Mouse (Mus musculus): ENCODE measurements around the gene Klhdc3. TPM values are rescaled to one million over a fixed set of nuclear protein-coding genes. Genes with fewer than 3 reads are reported as not detected.

The Klhdc3 gene
- polyA plus RNA-seq, 1 experiment from 2014 or later: 113 TPM

DNA sequence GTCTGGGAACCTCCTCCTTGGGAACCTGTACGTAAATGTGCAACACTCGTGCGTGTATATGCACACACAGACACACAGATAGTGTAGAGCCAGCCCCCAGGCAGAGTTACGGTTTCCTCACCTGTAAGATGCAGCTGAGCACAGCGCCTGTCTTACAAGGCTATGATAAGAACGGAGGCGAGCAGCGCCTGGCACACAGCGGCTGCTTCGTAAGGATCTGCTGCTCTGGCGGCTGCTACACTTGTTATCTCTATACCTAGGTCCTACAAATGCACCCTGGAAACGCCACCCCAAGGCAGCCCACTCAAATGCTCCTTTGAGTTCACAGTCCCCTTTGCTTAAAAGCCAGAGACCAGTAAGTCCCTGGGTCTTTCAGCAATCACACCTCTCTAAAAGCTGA is 10.0 kb upstream of the Klhdc3 start:
- Histone ChIP-seq H3K27ac (ENCODE audit: low read length) (no peak overlapping the region), H3K4me1 (ENCODE audit: control insufficient read depth, insufficient read depth, low read length) (no peaks in the 10 kb centered on the region), H3K4me3 (replicated peaks; ENCODE audit: low read length) (no peak overlapping the region), H3K27me3 (ENCODE audit: control insufficient read depth, insufficient read depth, low read length) (no peaks in the 10 kb centered on the region), H3K36me3 (ENCODE audit: control insufficient read depth, insufficient read depth, low read length) (peaks cover 6% of the 10 kb centered on the region; the same call in 1 of the 2 replicates), H3K9me3 (replicated peaks; ENCODE audit: control insufficient read depth, low read length) (no peaks in the 10 kb centered on the region), H3K9ac (ENCODE audit: low read length) (no peak overlapping the region), H3K4me2 (ENCODE audit: low read depth, low read length) (no peak overlapping the region)
- no peak for ATAC-seq (ENCODE audit: insufficient read depth, low FRiP score)
- 88% methylated on average over 12 of the region's 12 CpGs for WGBS

DNA sequence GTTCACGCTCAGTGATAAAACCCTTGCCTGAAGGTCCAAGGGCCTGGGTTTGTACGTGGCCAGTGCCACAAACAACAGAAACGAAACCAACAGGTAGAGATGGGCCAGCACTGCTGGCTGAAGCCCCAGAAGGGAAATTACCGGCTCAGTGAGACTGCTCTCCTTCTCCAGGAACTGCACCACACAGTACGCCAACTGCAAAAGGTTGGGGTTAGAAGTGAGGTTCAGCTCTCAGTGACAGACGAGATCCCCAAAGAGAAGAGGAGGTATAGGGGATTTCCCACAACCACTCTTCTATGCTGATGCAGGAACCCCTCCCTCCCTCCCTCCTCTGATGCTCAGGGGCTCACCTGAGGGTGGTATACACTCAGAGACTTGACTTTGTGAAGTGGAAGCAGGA is 5.2 kb upstream of the Klhdc3 start:
- peaks cover 14% of the 10 kb centered on the region for H3K36me3 ChIP-seq (ENCODE audit: control insufficient read depth, insufficient read depth, low read length)
- no peak overlapping the region for H3K4me2 ChIP-seq (ENCODE audit: low read depth, low read length)
- WGBS: 92% methylated on average over 6 of the region's 6 CpGs
- no peaks in the 10 kb centered on the region for H3K27me3 ChIP-seq (ENCODE audit: control insufficient read depth, insufficient read depth, low read length)
- peaks cover 8% of the 10 kb centered on the region for H3K4me1 ChIP-seq (ENCODE audit: control insufficient read depth, insufficient read depth, low read length)
- ATAC-seq (ENCODE audit: insufficient read depth, low FRiP score): no peak
- H3K9ac ChIP-seq (ENCODE audit: low read length): no peak overlapping the region
- no peaks in the 10 kb centered on the region for H3K9me3 ChIP-seq (replicated peaks; ENCODE audit: control insufficient read depth, low read length)
- H3K4me3 ChIP-seq (replicated peaks; ENCODE audit: low read length): no peak overlapping the region
- H3K27ac ChIP-seq (ENCODE audit: low read length): no peak overlapping the region

DNA sequence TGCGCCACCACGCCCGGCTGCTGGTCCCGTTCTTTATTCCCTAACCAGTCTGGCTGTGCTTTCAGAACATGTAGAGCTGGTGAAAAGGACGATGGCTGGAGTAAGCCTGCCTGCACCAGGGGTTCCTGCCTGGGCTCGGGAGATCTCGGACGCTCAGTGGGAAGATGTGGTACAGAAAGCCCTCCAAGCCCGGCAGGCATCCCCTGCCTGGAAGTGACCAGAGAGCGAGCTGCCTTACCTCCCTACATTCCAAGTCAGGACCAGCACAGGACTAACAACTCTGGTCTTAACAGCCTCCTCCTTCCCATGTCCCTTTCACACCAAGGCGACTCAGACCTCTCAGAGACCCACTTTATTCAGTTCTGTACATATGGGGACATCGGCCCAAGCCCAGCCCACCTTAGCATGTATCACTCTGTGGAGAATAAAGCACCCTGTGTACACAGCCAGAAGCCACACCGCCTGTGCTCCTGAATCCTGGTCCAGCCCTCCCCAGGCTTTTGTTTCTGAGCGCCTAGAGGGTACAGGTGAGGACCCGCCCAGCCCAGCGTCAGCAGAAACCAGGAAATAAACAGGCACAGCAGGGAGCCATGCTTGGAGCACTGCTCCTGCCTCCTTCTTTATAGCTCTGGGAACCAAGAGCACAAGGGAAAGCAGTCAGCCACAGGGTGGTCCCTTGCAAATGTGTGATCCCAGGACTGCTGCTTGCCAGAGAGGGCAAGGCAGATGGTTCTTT is 2.1 kb upstream of the Klhdc3 start:
- H3K4me3 ChIP-seq (replicated peaks; ENCODE audit: low read length): no peak overlapping the region
- H3K4me1 ChIP-seq (ENCODE audit: control insufficient read depth, insufficient read depth, low read length): peaks cover 18% of the 10 kb centered on the region
- peak overlapping the region; percentile 7; the same call in 1 of the 2 replicates for H3K27ac ChIP-seq (ENCODE audit: low read length)
- no peaks in the 10 kb centered on the region for H3K27me3 ChIP-seq (ENCODE audit: control insufficient read depth, insufficient read depth, low read length)
- peaks cover 14% of the 10 kb centered on the region for H3K36me3 ChIP-seq (ENCODE audit: control insufficient read depth, insufficient read depth, low read length)
- ATAC-seq (ENCODE audit: insufficient read depth, low FRiP score): no peak
- no peak overlapping the region for H3K4me2 ChIP-seq (ENCODE audit: low read depth, low read length)
- 75% methylated on average over 16 of the region's 16 CpGs for WGBS
- no peak overlapping the region for H3K9ac ChIP-seq (ENCODE audit: low read length)
- H3K9me3 ChIP-seq (replicated peaks; ENCODE audit: control insufficient read depth, low read length): no peaks in the 10 kb centered on the region

DNA sequence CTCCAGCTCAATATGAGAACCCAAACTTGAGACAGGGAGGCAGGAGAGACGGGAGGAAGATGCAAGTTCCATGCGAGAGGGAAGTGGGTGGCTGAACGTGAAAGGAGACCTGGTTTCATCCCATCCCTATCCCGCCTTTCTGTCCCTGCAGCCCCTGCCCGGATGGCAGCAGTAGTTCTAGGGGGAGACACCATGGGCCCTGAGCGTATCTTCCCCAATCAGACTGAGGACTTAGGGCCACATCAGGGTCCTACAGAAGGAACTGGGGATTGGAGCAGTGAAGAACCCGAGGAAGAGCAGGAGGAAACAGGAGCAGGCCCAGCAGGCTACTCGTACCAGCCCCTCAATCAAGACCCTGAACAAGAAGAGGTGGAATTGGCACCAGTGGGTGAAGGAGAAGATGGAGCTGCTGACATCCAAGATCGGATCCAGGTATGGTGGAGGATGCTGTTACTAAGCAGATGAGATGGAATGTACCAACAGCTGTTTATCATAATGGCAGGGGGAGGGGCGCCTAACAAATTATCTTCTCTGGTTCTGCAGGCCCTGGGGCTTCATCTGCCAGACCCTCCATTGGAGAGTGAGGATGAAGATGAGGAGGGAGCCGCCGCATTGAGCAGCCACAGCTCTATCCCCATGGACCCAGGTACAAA is 878 bp upstream of the Klhdc3 start:
- H3K27ac ChIP-seq (ENCODE audit: low read length): peak overlapping the region; percentile 71
- H3K9ac ChIP-seq (ENCODE audit: low read length): peak overlapping the region; percentile 77
- no peak for ATAC-seq (ENCODE audit: insufficient read depth, low FRiP score)
- peaks cover 18% of the 10 kb centered on the region for H3K4me1 ChIP-seq (ENCODE audit: control insufficient read depth, insufficient read depth, low read length)
- no peaks in the 10 kb centered on the region for H3K27me3 ChIP-seq (ENCODE audit: control insufficient read depth, insufficient read depth, low read length)
- 18% methylated on average over 12 of the region's 12 CpGs for WGBS
- peak overlapping the region; percentile 77 for H3K4me2 ChIP-seq (ENCODE audit: low read depth, low read length)
- peaks cover 17% of the 10 kb centered on the region for H3K36me3 ChIP-seq (ENCODE audit: control insufficient read depth, insufficient read depth, low read length)
- H3K4me3 ChIP-seq (replicated peaks; ENCODE audit: low read length): peak overlapping the region; percentile 69
- no peaks in the 10 kb centered on the region for H3K9me3 ChIP-seq (replicated peaks; ENCODE audit: control insufficient read depth, low read length)

DNA sequence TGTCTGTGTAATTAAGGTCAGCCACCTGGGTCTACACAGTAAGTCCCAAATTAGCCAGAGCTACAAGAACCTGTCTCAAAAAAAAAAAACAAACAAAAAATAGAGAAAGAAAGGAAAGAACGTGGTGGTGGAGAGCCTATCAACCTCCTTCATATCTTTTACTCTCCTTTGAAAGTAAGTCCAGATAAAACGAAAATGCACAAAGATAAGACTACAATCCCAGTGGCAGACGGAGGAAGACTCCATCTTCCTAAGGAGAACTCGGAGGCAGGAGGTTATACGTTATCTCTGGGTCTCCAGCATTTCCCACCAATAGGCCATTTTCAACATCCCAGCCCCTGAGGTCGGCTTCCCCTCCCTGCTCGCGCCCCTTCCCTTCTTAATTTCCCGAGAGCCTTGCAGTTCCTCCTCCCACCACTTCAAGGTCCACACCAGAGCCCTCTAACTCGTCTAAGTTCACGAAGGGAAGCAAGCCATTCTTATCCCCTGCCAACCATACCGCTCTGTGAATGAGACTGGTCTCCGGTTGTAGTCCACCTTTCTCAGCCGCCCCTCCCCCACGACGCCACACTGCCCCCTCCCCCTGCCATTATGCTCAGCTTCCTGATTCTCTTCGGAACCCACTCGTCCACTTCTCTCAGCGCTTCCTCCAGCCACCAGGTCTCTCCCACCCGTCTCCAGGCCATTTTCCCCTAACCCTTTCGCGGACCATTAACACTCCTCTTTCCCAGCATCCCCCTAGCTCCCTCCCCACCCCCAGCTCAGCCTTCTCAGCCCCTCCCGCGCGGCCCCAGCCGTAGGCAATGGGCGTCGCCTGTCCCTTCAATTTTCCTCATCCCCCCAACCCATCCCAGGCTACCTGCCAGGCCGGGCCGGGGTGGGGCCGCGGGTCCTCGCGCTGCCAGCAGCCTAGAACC is 613 bp downstream of the Klhdc3 start:
- Histone ChIP-seq H3K27ac (ENCODE audit: low read length) (peak overlapping the region; percentile 88), H3K36me3 (ENCODE audit: control insufficient read depth, insufficient read depth, low read length) (peaks cover 24% of the 10 kb centered on the region), H3K9me3 (replicated peaks; ENCODE audit: control insufficient read depth, low read length) (no peaks in the 10 kb centered on the region), H3K9ac (ENCODE audit: low read length) (peak overlapping the region; percentile 72), H3K4me1 (ENCODE audit: control insufficient read depth, insufficient read depth, low read length) (peaks cover 18% of the 10 kb centered on the region), H3K27me3 (ENCODE audit: control insufficient read depth, insufficient read depth, low read length) (no peaks in the 10 kb centered on the region), H3K4me2 (ENCODE audit: low read depth, low read length) (peak overlapping the region; percentile 63), H3K4me3 (replicated peaks; ENCODE audit: low read length) (peak overlapping the region; percentile 69)
- WGBS: under 1% methylated on average over 34 of the region's 34 CpGs
- no peak for ATAC-seq (ENCODE audit: insufficient read depth, low FRiP score)

DNA sequence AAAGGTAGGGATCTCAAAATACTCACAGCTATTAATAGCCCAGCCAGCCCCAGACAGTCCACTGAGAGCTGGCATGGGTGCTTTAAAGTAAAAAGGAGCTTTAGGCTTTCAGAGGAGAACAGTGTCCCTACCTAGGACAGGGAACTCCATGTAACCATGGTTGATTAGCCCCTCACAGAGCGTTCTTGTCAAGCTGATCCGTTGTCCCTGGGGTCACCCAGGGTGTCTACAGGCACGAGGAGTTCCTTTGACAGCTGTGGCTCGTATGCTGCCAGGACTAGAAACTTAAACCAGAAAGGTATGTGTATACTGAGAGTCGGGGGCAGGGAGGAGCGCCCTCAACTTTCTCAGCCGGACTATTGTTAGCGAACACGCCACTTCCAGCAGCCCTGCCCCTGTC is 1.8 kb downstream of the Klhdc3 start:
- 31% methylated on average over 9 of the region's 9 CpGs for WGBS
- no peaks in the 10 kb centered on the region for H3K27me3 ChIP-seq (ENCODE audit: control insufficient read depth, insufficient read depth, low read length)
- ATAC-seq (ENCODE audit: insufficient read depth, low FRiP score): no peak
- no peaks in the 10 kb centered on the region for H3K9me3 ChIP-seq (replicated peaks; ENCODE audit: control insufficient read depth, low read length)
- H3K9ac ChIP-seq (ENCODE audit: low read length): peak overlapping the region; percentile 72
- H3K4me2 ChIP-seq (ENCODE audit: low read depth, low read length): peak overlapping the region; percentile 63
- peaks cover 15% of the 10 kb centered on the region; the same call in 1 of the 2 replicates for H3K36me3 ChIP-seq (ENCODE audit: control insufficient read depth, insufficient read depth, low read length)
- peak overlapping the region; percentile 88; the same call in 1 of the 2 replicates for H3K27ac ChIP-seq (ENCODE audit: low read length)
- H3K4me3 ChIP-seq (replicated peaks; ENCODE audit: low read length): peak overlapping the region; percentile 69
- H3K4me1 ChIP-seq (ENCODE audit: control insufficient read depth, insufficient read depth, low read length): peaks cover 25% of the 10 kb centered on the region

DNA sequence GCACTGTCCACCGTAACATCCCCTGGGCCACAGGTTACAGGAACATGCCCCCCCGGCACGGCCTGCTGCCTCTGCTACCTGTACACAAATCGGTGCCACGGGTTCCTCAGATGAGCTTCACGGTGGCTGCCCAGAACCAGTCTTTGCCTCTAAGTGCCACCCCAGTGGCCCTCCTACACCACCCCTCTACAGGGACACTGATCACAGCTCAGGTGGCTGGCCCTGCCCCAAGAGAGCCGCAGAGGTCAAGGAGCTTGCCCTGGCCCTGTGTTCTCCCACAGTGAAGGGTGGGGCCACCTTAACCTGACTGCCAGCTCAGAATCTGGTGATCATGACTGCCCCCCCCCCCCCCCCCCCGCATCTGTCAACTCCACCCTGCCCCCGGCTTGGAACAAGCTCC is 2.3 kb downstream of the Klhdc3 start, which contains the start of gene Mea1:
Gene Mea1 (plus strand): TSS at position 378 of the 400 bp plus-strand sequence.
- ATAC-seq (ENCODE audit: insufficient read depth, low FRiP score): no peak
- H3K9me3 ChIP-seq (replicated peaks; ENCODE audit: control insufficient read depth, low read length): no peaks in the 10 kb centered on the region
- peak within 1 kb of the TSS; percentile 88; the same call in 1 of the 2 replicates for H3K27ac ChIP-seq (ENCODE audit: low read length)
- no peaks in the 10 kb centered on the region for H3K27me3 ChIP-seq (ENCODE audit: control insufficient read depth, insufficient read depth, low read length)
- H3K4me2 ChIP-seq (ENCODE audit: low read depth, low read length): peak within 1 kb of the TSS; percentile 63
- peaks cover 27% of the 10 kb centered on the region for H3K4me1 ChIP-seq (ENCODE audit: control insufficient read depth, insufficient read depth, low read length)
- peak within 1 kb of the TSS; percentile 72 for H3K9ac ChIP-seq (ENCODE audit: low read length)
- H3K4me3 ChIP-seq (replicated peaks; ENCODE audit: low read length): peak within 1 kb of the TSS; percentile 69
- WGBS: 77% methylated on average over 8 of the region's 9 CpGs
- peaks cover 15% of the 10 kb centered on the region; the same call in 1 of the 2 replicates for H3K36me3 ChIP-seq (ENCODE audit: control insufficient read depth, insufficient read depth, low read length)

DNA sequence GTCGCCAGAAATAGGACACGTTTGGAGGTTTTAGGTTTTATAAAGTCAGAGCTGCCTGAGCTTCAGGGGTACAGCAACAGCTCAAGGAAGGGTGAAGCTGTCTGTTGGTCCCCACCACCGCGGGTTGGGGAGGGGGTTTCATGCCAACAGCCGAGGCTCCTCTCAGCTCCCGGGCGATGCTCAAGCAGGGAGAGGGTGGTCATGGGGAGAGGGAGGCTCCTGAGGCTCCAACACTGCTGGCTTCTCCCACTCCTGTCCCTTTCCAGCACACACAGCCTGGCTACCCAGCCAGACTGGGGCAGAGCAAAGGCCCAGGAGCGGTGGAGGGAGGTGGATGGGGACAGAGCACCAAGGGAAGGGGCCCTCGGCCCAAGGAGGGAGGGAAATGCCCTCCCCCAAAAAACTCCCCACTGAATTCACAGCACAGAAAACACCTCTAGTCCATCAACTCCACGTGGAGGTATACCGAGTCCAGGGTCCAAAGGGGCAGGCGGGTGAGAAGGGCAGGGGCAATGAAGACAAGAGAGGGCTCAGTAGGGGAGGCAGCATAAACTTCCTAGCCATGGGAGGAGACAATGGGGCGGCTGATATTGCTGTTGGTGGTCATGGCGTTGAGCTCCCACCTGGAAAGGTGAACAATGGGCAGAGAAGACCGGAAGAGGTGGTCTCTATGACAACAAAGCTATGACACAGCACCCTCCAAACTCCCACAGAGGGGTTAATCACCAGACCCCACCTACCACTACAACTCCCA is 6.0 kb downstream of the Klhdc3 start:
- Histone ChIP-seq H3K4me3 (replicated peaks; ENCODE audit: low read length) (peak overlapping the region; percentile 60), H3K27ac (ENCODE audit: low read length) (peak overlapping the region; percentile 77), H3K4me1 (ENCODE audit: control insufficient read depth, insufficient read depth, low read length) (peaks cover 25% of the 10 kb centered on the region), H3K36me3 (ENCODE audit: control insufficient read depth, insufficient read depth, low read length) (peaks cover 18% of the 10 kb centered on the region), H3K9me3 (replicated peaks; ENCODE audit: control insufficient read depth, low read length) (no peaks in the 10 kb centered on the region), H3K4me2 (ENCODE audit: low read depth, low read length) (peak overlapping the region; percentile 67), H3K9ac (ENCODE audit: low read length) (peak overlapping the region; percentile 75), H3K27me3 (ENCODE audit: control insufficient read depth, insufficient read depth, low read length) (no peaks in the 10 kb centered on the region)
- peak; percentile 12; the same call in 1 of the 2 replicates for ATAC-seq (ENCODE audit: insufficient read depth, low FRiP score)
- WGBS: 21% methylated on average over 15 of the region's 15 CpGs

All from stomach, embryonic 16.5 days (tissue).